Comparison of ENCODE assay signal across 27 mouse cellular contexts in the genomic region with DNA sequence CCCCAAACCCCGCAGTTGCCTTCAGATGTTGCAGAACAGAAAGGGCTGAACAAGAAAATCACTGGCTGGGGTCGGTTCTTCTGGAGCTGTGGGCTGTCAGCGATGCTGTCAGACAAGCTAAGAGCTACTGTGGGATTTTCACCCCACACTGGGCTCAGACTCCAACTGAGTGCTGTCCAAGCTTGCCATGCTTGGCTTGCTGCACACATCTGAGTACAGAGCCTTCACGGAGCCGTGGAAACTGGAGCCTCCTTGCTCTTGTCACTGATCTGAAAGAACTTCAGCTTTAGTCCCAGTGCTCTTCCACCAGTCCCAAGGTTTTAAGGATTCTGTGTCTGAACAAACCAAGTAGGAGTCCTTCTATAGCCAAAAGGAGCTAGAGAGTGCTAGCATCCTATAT.
DNase-seq lines count a peak whose midpoint lies in the region; ATAC-seq lines count a peak whose summit lies in the region.
"Had no signal": no experiment of that assay in that cellular context is flagged by ENCODE, and none has a peak within 500 bp of the region (broad histone marks: within the 10 kb centered on the region; RNA-seq: fewer than 3 reads in every experiment).

No protein-coding gene starts in this region.

- no peaks in the 10 kb centered on the region for H3K36me3 ChIP-seq in kidney, embryonic 15.5 days
- no peaks in the 10 kb centered on the region for H3K36me3 ChIP-seq in neural tube, embryonic 13.5 days
- H3K36me3 ChIP-seq in neural tube, embryonic 15.5 days, result no peaks in the 10 kb centered on the region
- H3K36me3 ChIP-seq: embryonic facial prominence, embryonic 15.5 days; forebrain, embryonic 12.5 days; heart, embryonic 13.5 days; limb, embryonic 12.5 days; liver, embryonic 15.5 days; lung, embryonic 15.5 days; midbrain, embryonic 12.5 days; neural tube, embryonic 12.5 days had no signal

- H3K9me3 ChIP-seq in kidney, embryonic 15.5 days (replicated peaks), result no peaks in the 10 kb centered on the region
- no peaks in the 10 kb centered on the region for H3K9me3 ChIP-seq in neural tube, embryonic 13.5 days
- H3K9me3 ChIP-seq in neural tube, embryonic 15.5 days (replicated peaks), result no peaks in the 10 kb centered on the region
- H3K9me3 ChIP-seq: embryonic facial prominence, embryonic 15.5 days; forebrain, embryonic 12.5 days; heart, embryonic 13.5 days; limb, embryonic 12.5 days; liver, embryonic 15.5 days; lung, embryonic 15.5 days; midbrain, embryonic 12.5 days; neural tube, embryonic 12.5 days had no signal

- 11% methylated on average over 5 of the region's 5 CpGs for WGBS in kidney, embryonic 15.5 days
- WGBS in neural tube, embryonic 13.5 days, result 47% methylated on average over 5 of the region's 5 CpGs
- 49% methylated on average over 5 of the region's 5 CpGs for WGBS in neural tube, embryonic 15.5 days

- peaks cover 3% of the 10 kb centered on the region; the same call in 1 of the 2 replicates for H3K4me1 ChIP-seq in kidney, embryonic 15.5 days
- H3K4me1 ChIP-seq in neural tube, embryonic 13.5 days (replicated peaks), result 0 out of 2 replicates have a peak, but pooled peaks cover 3% of the 10 kb centered on the region
- 0 out of 2 replicates have a peak, but pooled peaks cover 3% of the 10 kb centered on the region for H3K4me1 ChIP-seq in neural tube, embryonic 15.5 days
- H3K4me1 ChIP-seq: embryonic facial prominence, embryonic 15.5 days; forebrain, embryonic 12.5 days; heart, embryonic 13.5 days; limb, embryonic 12.5 days; liver, embryonic 15.5 days; lung, embryonic 15.5 days; midbrain, embryonic 12.5 days had no signal

- H3K4me2 ChIP-seq in kidney, embryonic 15.5 days, result no peak overlapping the region
- H3K4me2 ChIP-seq in neural tube, embryonic 13.5 days, result no peak overlapping the region
- no peak overlapping the region for H3K4me2 ChIP-seq in neural tube, embryonic 15.5 days
- H3K4me2 ChIP-seq: embryonic facial prominence, embryonic 15.5 days; forebrain, embryonic 12.5 days; heart, embryonic 13.5 days; limb, embryonic 12.5 days; liver, embryonic 15.5 days; lung, embryonic 15.5 days; midbrain, embryonic 12.5 days; neural tube, embryonic 12.5 days had no signal

- no peak overlapping the region for H3K9ac ChIP-seq in kidney, embryonic 15.5 days
- no peak overlapping the region for H3K9ac ChIP-seq in neural tube, embryonic 13.5 days
- no peak overlapping the region for H3K9ac ChIP-seq in neural tube, embryonic 15.5 days (replicated peaks)
- H3K9ac ChIP-seq: embryonic facial prominence, embryonic 15.5 days; forebrain, embryonic 12.5 days; forebrain, postnatal 0 days; heart, embryonic 13.5 days; limb, embryonic 12.5 days; liver, embryonic 15.5 days; lung, embryonic 15.5 days; midbrain, embryonic 12.5 days; neural tube, embryonic 12.5 days had no signal

- no peaks in the 10 kb centered on the region for H3K27me3 ChIP-seq in kidney, embryonic 15.5 days
- H3K27me3 ChIP-seq in neural tube, embryonic 13.5 days, result no peaks in the 10 kb centered on the region
- no peaks in the 10 kb centered on the region for H3K27me3 ChIP-seq in neural tube, embryonic 15.5 days (replicated peaks)
- H3K27me3 ChIP-seq: embryonic facial prominence, embryonic 15.5 days; forebrain, embryonic 12.5 days; heart, embryonic 13.5 days; limb, embryonic 12.5 days; liver, embryonic 15.5 days; lung, embryonic 15.5 days; midbrain, embryonic 12.5 days; neural tube, embryonic 12.5 days had no signal

- ATAC-seq in kidney, embryonic 15.5 days (replicated peaks; ENCODE audit: low FRiP score), result peak; percentile 67; the same call in 1 of the 2 replicates
- ATAC-seq in neural tube, embryonic 13.5 days (ENCODE audit: low read depth), result no peak
- ATAC-seq in neural tube, embryonic 15.5 days (ENCODE audit: low FRiP score), result no peak
- ATAC-seq: forebrain, postnatal 0 days; intestine, embryonic 16.5 days had no signal

- no peak for DNase-seq in kidney, adult 11 months
- peak; percentile 21 for DNase-seq in embryo, embryonic 9.5 days (ENCODE audit: extremely low spot score)
- no peak for DNase-seq in cerebellum, adult 11-12 months
- DNase-seq: adrenal gland, postnatal 25 days; B cell, adult 2 months; cerebellum, adult 2 months; cerebellum, postnatal 14 days; forebrain, postnatal 0 days; gastrocnemius, postnatal 10 days; heart, postnatal 10 days; kidney, postnatal 10 days; lung, postnatal 36 days; right cerebral cortex, postnatal 14 days; thymus, postnatal 4 days had no signal

- no peak overlapping the region for H3K27ac ChIP-seq in kidney, embryonic 15.5 days
- 0 out of 2 replicates have a peak overlapping the region, but pooled peaks have one; percentile 15 for H3K27ac ChIP-seq in neural tube, embryonic 13.5 days (replicated peaks)
- H3K27ac ChIP-seq in neural tube, embryonic 15.5 days (replicated peaks), result no peak overlapping the region
- H3K27ac ChIP-seq: embryonic facial prominence, embryonic 15.5 days; forebrain, embryonic 12.5 days; heart, embryonic 13.5 days; left cerebral cortex, adult 2 months; limb, embryonic 12.5 days; liver, embryonic 15.5 days; lung, embryonic 15.5 days; midbrain, embryonic 12.5 days; neural tube, embryonic 12.5 days had no signal

- H3K4me3 ChIP-seq in kidney, embryonic 15.5 days (replicated peaks), result no peak overlapping the region
- H3K4me3 ChIP-seq in neural tube, embryonic 13.5 days, result no peak overlapping the region
- H3K4me3 ChIP-seq in neural tube, embryonic 15.5 days (replicated peaks), result no peak overlapping the region
- H3K4me3 ChIP-seq: embryonic facial prominence, embryonic 15.5 days; forebrain, embryonic 12.5 days; heart, embryonic 13.5 days; left cerebral cortex, adult 2 months; limb, embryonic 12.5 days; liver, embryonic 15.5 days; lung, embryonic 15.5 days; midbrain, embryonic 12.5 days; neural tube, embryonic 12.5 days had no signal
